Mouse (Mus musculus) lung, adult 2 months (tissue): ENCODE results near the gene Ttc30a1.
"Not testable (repeated sequence)": the region's sequence is repeated elsewhere in the genome, so short reads cannot be mapped to it uniquely, and the experiment has no call there.

Source experiments
- CTCF ChIP-seq: fragments of 200-500 bp; IDR thresholded peaks from 2 replicates; pipeline ENCODE4 v1.5.1; 2011; ENCODE audit warnings: mild to moderate bottlenecking, low read length, control low read depth; ENCODE audit not compliant: insufficient read depth
- POLR2A ChIP-seq: fragments of 200-500 bp; IDR thresholded peaks from 2 replicates; pipeline ENCODE4 v1.6.1; 2011; ENCODE audit warnings: low read depth, mild to moderate bottlenecking, control low read depth, low read length, borderline replicate concordance; ENCODE audit errors: extremely low read depth

GRCm38 (mm10) chr2:75937520-75938116 lies 44.1 kb downstream of the Ttc30a1 start:
- TF ChIP-seq CTCF, POLR2A: not testable (repeated sequence)
